Comparison of ENCODE assay signal across 14 mouse cellular contexts in the genomic region with DNA sequence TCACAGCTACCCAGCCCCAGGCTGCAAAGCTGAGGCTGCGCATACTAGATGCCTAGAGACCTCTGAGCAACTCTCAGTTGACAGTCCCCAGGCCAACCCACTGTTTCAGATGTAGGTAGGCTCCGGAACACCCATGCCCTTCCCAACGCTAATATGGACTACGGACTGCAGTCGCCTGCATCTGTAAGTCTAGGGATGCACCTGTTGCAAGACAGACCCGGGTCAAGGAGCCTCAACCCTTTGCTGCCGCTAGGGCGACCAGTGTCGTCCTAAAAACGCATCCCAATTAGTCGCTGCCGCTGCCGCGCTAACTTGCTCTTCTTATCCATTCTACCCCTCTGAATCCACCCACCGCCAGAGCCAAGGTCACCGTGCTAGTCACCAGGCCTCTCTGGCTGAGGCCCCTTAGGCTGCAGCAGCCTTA. TPM values are rescaled to one million over a fixed set of nuclear protein-coding genes. Genes with fewer than 3 reads are reported as not detected.
DNase-seq lines count a peak whose midpoint lies in the region; ATAC-seq lines count a peak whose summit lies in the region.
"Had no signal": no experiment of that assay in that cellular context is flagged by ENCODE, and none has a peak within 500 bp of the region (broad histone marks: within the 10 kb centered on the region; RNA-seq: fewer than 3 reads in every experiment).

No protein-coding gene starts in this region.

- ATAC-seq in CD4-positive, CD25-positive, alpha-beta regulatory T cell, adult 4 months = peak; percentile 29
- ATAC-seq in forebrain, embryonic 14.5 days = 0 out of 2 replicates have a peak, but pooled peaks have one; percentile 11
- ATAC-seq in midbrain, embryonic 13.5 days = peak; percentile 50
- no peak for ATAC-seq in kidney, embryonic 16.5 days (ENCODE audit: low FRiP score, low TSS enrichment)

- WGBS in forebrain, embryonic 14.5 days = under 1% methylated on average over 16 of the region's 16 CpGs
- under 1% methylated on average over 16 of the region's 16 CpGs for WGBS in midbrain, embryonic 13.5 days
- 1% methylated on average over 16 of the region's 16 CpGs for WGBS in kidney, embryonic 16.5 days

- peaks cover 5% of the 10 kb centered on the region; the same call in 1 of the 2 replicates for H3K4me1 ChIP-seq in forebrain, embryonic 14.5 days (ENCODE audit: control insufficient read depth, insufficient read depth, low read length)
- peaks cover 34% of the 10 kb centered on the region for H3K4me1 ChIP-seq in midbrain, embryonic 13.5 days (replicated peaks)
- peaks cover 4% of the 10 kb centered on the region; the same call in 1 of the 2 replicates for H3K4me1 ChIP-seq in kidney, embryonic 16.5 days (ENCODE audit: insufficient read depth, low read length)

- H3K4me3 ChIP-seq in forebrain, embryonic 14.5 days (ENCODE audit: low read depth, low read length) = no peak overlapping the region; the same call in 1 of the 2 replicates
- peak overlapping the region; percentile 25 for H3K4me3 ChIP-seq in midbrain, embryonic 13.5 days (replicated peaks)
- no peak overlapping the region for H3K4me3 ChIP-seq in kidney, embryonic 16.5 days (ENCODE audit: low read length)

- no peaks in the 10 kb centered on the region for H3K36me3 ChIP-seq in forebrain, embryonic 14.5 days (ENCODE audit: control insufficient read depth, insufficient read depth, low read length)
- H3K36me3 ChIP-seq in midbrain, embryonic 13.5 days = no peaks in the 10 kb centered on the region
- no peaks in the 10 kb centered on the region for H3K36me3 ChIP-seq in kidney, embryonic 16.5 days (ENCODE audit: insufficient read depth, low read length)

- no peak overlapping the region for H3K27ac ChIP-seq in forebrain, embryonic 14.5 days (ENCODE audit: low read depth, low read length)
- no peak overlapping the region for H3K27ac ChIP-seq in midbrain, embryonic 13.5 days
- H3K27ac ChIP-seq in kidney, embryonic 16.5 days (ENCODE audit: low read length) = no peak overlapping the region

- H3K27me3 ChIP-seq in forebrain, embryonic 14.5 days (replicated peaks; ENCODE audit: control insufficient read depth, insufficient read depth, low read length) = peaks cover 71% of the 10 kb centered on the region
- peaks cover 89% of the 10 kb centered on the region for H3K27me3 ChIP-seq in midbrain, embryonic 13.5 days
- H3K27me3 ChIP-seq in kidney, embryonic 16.5 days (ENCODE audit: insufficient read depth, low read length) = peaks cover 84% of the 10 kb centered on the region

- peak; percentile 71 for DNase-seq in heart, adult 11 months
- no peak for DNase-seq in heart, postnatal 4 days
- DNase-seq in forebrain, embryonic 14.5 days (ENCODE audit: low spot score) = no peak
- DNase-seq in left cerebral cortex, adult 11 months (ENCODE audit: low spot score) = no peak
- DNase-seq in testis, postnatal 14 days (ENCODE audit: low spot score) = no peak
- DNase-seq: adrenal gland, adult 8-10 months; gastrocnemius, postnatal 36 days; lung, postnatal 4 days; right cerebral cortex, postnatal 14 days had no signal

- H3K4me2 ChIP-seq in forebrain, embryonic 14.5 days (ENCODE audit: low read length) = peak overlapping the region; percentile 1; the same call in 1 of the 2 replicates
- H3K4me2 ChIP-seq in midbrain, embryonic 13.5 days (replicated peaks) = peak overlapping the region; percentile 26
- H3K4me2 ChIP-seq in kidney, embryonic 16.5 days (replicated peaks; ENCODE audit: low read depth, low read length) = no peak overlapping the region

- no peaks in the 10 kb centered on the region for H3K9me3 ChIP-seq in forebrain, embryonic 14.5 days (replicated peaks; ENCODE audit: control insufficient read depth, low read length)
- no peaks in the 10 kb centered on the region for H3K9me3 ChIP-seq in midbrain, embryonic 13.5 days
- H3K9me3 ChIP-seq in kidney, embryonic 16.5 days (ENCODE audit: low read length) = no peaks in the 10 kb centered on the region

- no peak overlapping the region for H3K9ac ChIP-seq in forebrain, embryonic 14.5 days (ENCODE audit: low read length)
- no peak overlapping the region; the same call in 1 of the 2 replicates for H3K9ac ChIP-seq in midbrain, embryonic 13.5 days (replicated peaks)
- H3K9ac ChIP-seq in kidney, embryonic 16.5 days (replicated peaks; ENCODE audit: low read length) = no peak overlapping the region

RNA-seq across cellular contexts. Expression of gene Olig3, which starts 3.4 kb away (rescaled TPM):
- total RNA-seq in heart, postnatal 4 days (2021) = not detected
- polyA plus RNA-seq in CD4-positive, CD25-positive, alpha-beta regulatory T cell, adult 4 months (2017; shearing (Covaris generic)) = not detected
- polyA plus RNA-seq in forebrain, embryonic 14.5 days (2014; fragmentation: Nextera tagmentation; extraction: Ambion mirVana) = 1.7 and 1.8 TPM in 2 replicates
- 9.3 and 25.7 TPM in 2 replicates for polyA plus RNA-seq in midbrain, embryonic 13.5 days (2015; fragmentation: Nextera tagmentation; extraction: Ambion mirVana)
- not detected in 2 replicates for polyA plus RNA-seq in kidney, embryonic 16.5 days (2015; fragmentation: Nextera tagmentation; extraction: Ambion mirVana)
- total RNA-seq: adrenal gland, adult 8-10 months; gastrocnemius, postnatal 36 days; left cerebral cortex, postnatal 10 days had no signal
- polyA plus RNA-seq: cortical plate, adult 2 months had no signal
